Mouse (Mus musculus): ENCODE results near the gene Faap100.
"Not testable (repeated sequence)": the region's sequence is repeated elsewhere in the genome, so short reads cannot be mapped to it uniquely, and the experiment has no call there.

The Faap100 gene

GRCm38 (mm10) chr11:120378611-120379540 is at the start of gene Faap100:
TSS of gene Faap100 (minus strand) at chr11:120378764.
- DNase-seq (ENCODE audit: low spot score) = peak; percentile 92

- no peak for DNase-seq (ENCODE audit: low spot score)
Observed at GRCm38 (mm10) chr11:120426727-120427126, 48.2 kb upstream of the Faap100 start.

- DNase-seq (ENCODE audit: low spot score) = peak; percentile 71
Observed at GRCm38 (mm10) chr11:120423569-120424295, 45.2 kb upstream of the Faap100 start.

GRCm38 (mm10) chr11:120422651-120423568 is 44.3 kb upstream of the Faap100 start:
- no peak for DNase-seq (ENCODE audit: low spot score)

GRCm38 (mm10) chr11:120418592-120418991 is 40.0 kb upstream of the Faap100 start:
- DNase-seq (ENCODE audit: low spot score) = no peak

- DNase-seq (ENCODE audit: low spot score) = no peak
Observed at GRCm38 (mm10) chr11:120417852-120418251, 39.3 kb upstream of the Faap100 start.

GRCm38 (mm10) chr11:120413621-120414020 is 35.1 kb upstream of the Faap100 start:
- DNase-seq (ENCODE audit: low spot score) = not testable (repeated sequence)

- DNase-seq (ENCODE audit: low spot score) = no peak
Observed at GRCm38 (mm10) chr11:120406445-120406844, 27.9 kb upstream of the Faap100 start.

GRCm38 (mm10) chr11:120405867-120406266 is 27.3 kb upstream of the Faap100 start:
- DNase-seq (ENCODE audit: low spot score) = no peak

GRCm38 (mm10) chr11:120404814-120405213 is 26.2 kb upstream of the Faap100 start:
- no peak for DNase-seq (ENCODE audit: low spot score)

GRCm38 (mm10) chr11:120399319-120399718 is 20.8 kb upstream of the Faap100 start:
- DNase-seq (ENCODE audit: low spot score) = no peak

- DNase-seq (ENCODE audit: low spot score) = no peak
Observed at GRCm38 (mm10) chr11:120397602-120398001, 19.0 kb upstream of the Faap100 start.

- DNase-seq (ENCODE audit: low spot score) = no peak
Observed at GRCm38 (mm10) chr11:120395661-120396060, 17.1 kb upstream of the Faap100 start.

- no peak for DNase-seq (ENCODE audit: low spot score)
Observed at GRCm38 (mm10) chr11:120388580-120388979, 10.0 kb upstream of the Faap100 start.

- no peak for DNase-seq (ENCODE audit: low spot score)
Observed at GRCm38 (mm10) chr11:120387157-120387556, 8.6 kb upstream of the Faap100 start.

- no peak for DNase-seq (ENCODE audit: low spot score)
Observed at GRCm38 (mm10) chr11:120386632-120387031, 8.1 kb upstream of the Faap100 start.

- no peak for DNase-seq (ENCODE audit: low spot score)
Observed at GRCm38 (mm10) chr11:120382509-120382908, 3.9 kb upstream of the Faap100 start.

- DNase-seq (ENCODE audit: low spot score) = no peak
Observed at GRCm38 (mm10) chr11:120381157-120381556, 2.6 kb upstream of the Faap100 start.

GRCm38 (mm10) chr11:120380271-120380670 is 1.7 kb upstream of the Faap100 start:
- DNase-seq (ENCODE audit: low spot score) = no peak

- DNase-seq (ENCODE audit: low spot score) = peak; percentile 44
Observed at GRCm38 (mm10) chr11:120378031-120378610, 443 bp downstream of the Faap100 start.

- no peak for DNase-seq (ENCODE audit: low spot score)
Observed at GRCm38 (mm10) chr11:120377337-120377736, 1.2 kb downstream of the Faap100 start.
